Comparison of ENCODE assay signal across 12 mouse cellular contexts in the genomic region with DNA sequence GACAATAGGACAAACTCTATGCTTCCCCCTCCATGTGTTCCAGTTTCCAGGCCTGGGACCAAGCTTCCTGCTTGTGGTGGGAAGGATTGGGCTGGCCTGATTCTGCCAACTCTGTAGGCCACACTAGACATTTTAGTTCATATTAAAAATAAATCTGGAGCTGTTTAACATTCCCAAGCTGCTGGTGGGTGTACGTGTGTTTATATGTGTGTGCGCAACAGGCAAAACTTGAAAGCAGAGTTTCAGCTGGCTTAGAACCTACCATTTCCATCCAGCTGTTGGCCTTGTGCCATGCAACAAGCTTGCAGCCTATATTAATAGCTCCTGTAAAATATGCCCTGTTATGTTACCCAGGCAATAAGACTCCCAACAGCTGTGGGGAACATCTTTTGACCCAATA.
DNase-seq lines count a peak whose midpoint lies in the region; ATAC-seq and TF ChIP-seq lines count a peak whose summit lies in the region.
"Had no signal": no experiment of that assay in that cellular context is flagged by ENCODE, and none has a peak within 500 bp of the region (broad histone marks: within the 10 kb centered on the region; RNA-seq: fewer than 3 reads in every experiment).

No protein-coding gene starts in this region.

- no peak overlapping the region for H3K9ac ChIP-seq in forebrain, postnatal 0 days
- H3K9ac ChIP-seq in forebrain, embryonic 13.5 days: no peak overlapping the region
- H3K9ac ChIP-seq in hindbrain, embryonic 13.5 days: no peak overlapping the region
- H3K9ac ChIP-seq: forebrain, embryonic 12.5 days; intestine, embryonic 15.5 days; stomach, embryonic 15.5 days had no signal

- H3K4me2 ChIP-seq in forebrain, postnatal 0 days (ENCODE audit: low read depth): no peak overlapping the region
- H3K4me2 ChIP-seq in forebrain, embryonic 13.5 days: no peak overlapping the region
- H3K4me2 ChIP-seq in hindbrain, embryonic 13.5 days: no peak overlapping the region
- H3K4me2 ChIP-seq: forebrain, embryonic 12.5 days; intestine, embryonic 15.5 days; stomach, embryonic 15.5 days had no signal

- TF ChIP-seq POLR2A in cerebellum, adult 2 months (IDR thresholded peaks at IDR 0.05; ENCODE audit: borderline replicate concordance, insufficient read depth, low read length): no peak

- no peaks in the 10 kb centered on the region for H3K9me3 ChIP-seq in forebrain, postnatal 0 days (ENCODE audit: low read length)
- no peaks in the 10 kb centered on the region for H3K9me3 ChIP-seq in forebrain, embryonic 13.5 days (replicated peaks)
- no peaks in the 10 kb centered on the region for H3K9me3 ChIP-seq in hindbrain, embryonic 13.5 days
- H3K9me3 ChIP-seq: forebrain, embryonic 12.5 days; intestine, embryonic 15.5 days; stomach, embryonic 15.5 days had no signal

- no peak overlapping the region for H3K27ac ChIP-seq in forebrain, postnatal 0 days (ENCODE audit: low read depth, low read length)
- no peak overlapping the region for H3K27ac ChIP-seq in forebrain, embryonic 13.5 days
- no peak overlapping the region for H3K27ac ChIP-seq in cerebellum, adult 2 months (ENCODE audit: insufficient read depth, low read length)
- no peak overlapping the region for H3K27ac ChIP-seq in hindbrain, embryonic 13.5 days
- H3K27ac ChIP-seq: forebrain, embryonic 12.5 days; intestine, embryonic 15.5 days; stomach, embryonic 15.5 days had no signal

- WGBS in forebrain, postnatal 0 days: 70% methylated on average over 2 of the region's 2 CpGs
- WGBS in forebrain, embryonic 13.5 days: 93% methylated on average over 2 of the region's 2 CpGs
- WGBS in cerebellum, adult 2 months: 63% methylated on average over 2 of the region's 2 CpGs
- WGBS in hindbrain, embryonic 13.5 days: 92% methylated on average over 2 of the region's 2 CpGs

- H3K36me3 ChIP-seq in forebrain, postnatal 0 days (ENCODE audit: insufficient read depth): no peaks in the 10 kb centered on the region
- no peaks in the 10 kb centered on the region for H3K36me3 ChIP-seq in forebrain, embryonic 13.5 days (ENCODE audit: poor library complexity, severe bottlenecking)
- no peaks in the 10 kb centered on the region for H3K36me3 ChIP-seq in hindbrain, embryonic 13.5 days
- H3K36me3 ChIP-seq: forebrain, embryonic 12.5 days; intestine, embryonic 15.5 days; stomach, embryonic 15.5 days had no signal

- no peaks in the 10 kb centered on the region for H3K27me3 ChIP-seq in forebrain, postnatal 0 days (ENCODE audit: insufficient read depth, low read length)
- no peaks in the 10 kb centered on the region for H3K27me3 ChIP-seq in forebrain, embryonic 13.5 days
- no peaks in the 10 kb centered on the region for H3K27me3 ChIP-seq in cerebellum, adult 2 months (ENCODE audit: control insufficient read depth, insufficient read depth, low read length)
- H3K27me3 ChIP-seq in hindbrain, embryonic 13.5 days: no peaks in the 10 kb centered on the region
- H3K27me3 ChIP-seq: forebrain, embryonic 12.5 days; intestine, embryonic 15.5 days; stomach, embryonic 15.5 days had no signal

- peak; percentile 66 for DNase-seq in forebrain, postnatal 0 days
- DNase-seq in brain, adult 2 months (ENCODE audit: low read depth, low spot score): peak; percentile 71
- peak; percentile 28 to 70 for DNase-seq in layer of hippocampus, postnatal 14 days (ENCODE audit: low spot score in 2 of 2)
- peak; percentile 63 to 69 for DNase-seq in lung, postnatal 4 days
- DNase-seq in cerebellum, adult 2 months: no peak
- DNase-seq in adrenal gland, postnatal 10 days: no peak

- ATAC-seq in forebrain, postnatal 0 days: peak; percentile 66
- no peak for ATAC-seq in forebrain, embryonic 13.5 days
- ATAC-seq in hindbrain, embryonic 13.5 days (ENCODE audit: low FRiP score): no peak
- ATAC-seq: activated CD4-positive, CD25-positive, alpha-beta regulatory T cell, adult 4 months; intestine, embryonic 15.5 days had no signal

- no peak for TF ChIP-seq CTCF in forebrain, postnatal 0 days (IDR thresholded peaks at IDR 0.05; ENCODE audit: low read depth)
- TF ChIP-seq CTCF in cerebellum, adult 2 months (IDR thresholded peaks at IDR 0.05; ENCODE audit: borderline replicate concordance, insufficient read depth, low read depth, low read length): no peak

- no peak overlapping the region for H3K4me3 ChIP-seq in forebrain, postnatal 0 days (ENCODE audit: low read depth, low read length)
- no peak overlapping the region for H3K4me3 ChIP-seq in forebrain, embryonic 13.5 days
- no peak overlapping the region for H3K4me3 ChIP-seq in cerebellum, adult 2 months (replicated peaks; ENCODE audit: insufficient read depth, low read depth, low read length)
- no peak overlapping the region for H3K4me3 ChIP-seq in hindbrain, embryonic 13.5 days
- H3K4me3 ChIP-seq: forebrain, embryonic 12.5 days; intestine, embryonic 15.5 days; stomach, embryonic 15.5 days had no signal

- H3K4me1 ChIP-seq in forebrain, postnatal 0 days (ENCODE audit: insufficient read depth): no peaks in the 10 kb centered on the region
- H3K4me1 ChIP-seq in forebrain, embryonic 13.5 days: no peaks in the 10 kb centered on the region
- H3K4me1 ChIP-seq in cerebellum, adult 2 months (ENCODE audit: control insufficient read depth, insufficient read depth, low read length): no peaks in the 10 kb centered on the region
- no peaks in the 10 kb centered on the region for H3K4me1 ChIP-seq in hindbrain, embryonic 13.5 days (replicated peaks)
- H3K4me1 ChIP-seq: forebrain, embryonic 12.5 days; intestine, embryonic 15.5 days; stomach, embryonic 15.5 days had no signal

Comparison
In these comparisons a context has a peak if more than half of its experiments do, and no peak if none do; other contexts are left out.
1. DNase-seq: peak in forebrain, postnatal 0 days (single experiment), brain, adult 2 months (single experiment), layer of hippocampus, postnatal 14 days (2 of 2) and lung, postnatal 4 days (2 of 2); none in cerebellum, adult 2 months (0 of 2) and adrenal gland, postnatal 10 days (single experiment).